Mouse (Mus musculus): ENCODE data around the gene Sec63. TPM values are rescaled to one million over a fixed set of nuclear protein-coding genes. Genes with fewer than 3 reads are reported as not detected.
A peak's percentile ranks its signal among the peaks of the same experiment; 100 is the strongest.

The Sec63 gene
- total and polyA plus RNA-seq, 2 experiments from 2014 or later, result 14.0 to 24.9 TPM

DNA sequence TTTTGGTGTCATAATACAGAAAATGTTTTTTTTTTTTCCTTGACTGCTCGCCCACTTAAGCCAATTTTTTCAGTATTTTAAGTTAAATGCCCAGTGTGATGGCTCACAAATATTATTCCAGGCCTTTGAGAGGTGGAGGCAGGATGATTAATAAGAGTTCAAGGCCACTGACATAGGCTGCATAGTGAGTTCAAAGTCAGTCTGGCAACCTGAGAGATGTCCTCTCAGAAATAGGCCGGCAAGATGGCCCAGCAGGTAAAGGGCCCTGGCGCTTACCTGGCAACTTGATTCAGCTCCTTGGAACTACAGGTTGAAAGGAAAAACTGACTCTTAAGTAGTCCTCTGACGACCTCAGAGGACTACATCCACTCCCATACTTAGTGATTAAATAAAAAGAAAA is 1.9 kb downstream of the Sec63 start:
- ATAC-seq, result no peak
- no peak for DNase-seq
- Histone ChIP-seq H3K9me3 (ENCODE audit: low read length) (no peaks in the 10 kb centered on the region), H3K4me2 (ENCODE audit: low read depth) (peak overlapping the region; percentile 72), H3K36me3 (ENCODE audit: insufficient read depth) (no peaks in the 10 kb centered on the region), H3K27ac (ENCODE audit: low read depth, low read length) (no peak overlapping the region), H3K27me3 (ENCODE audit: insufficient read depth, low read length) (no peaks in the 10 kb centered on the region), H3K4me3 (ENCODE audit: low read depth, low read length) (peak overlapping the region; percentile 98), H3K9ac (no peak overlapping the region), H3K4me1 (ENCODE audit: insufficient read depth) (peaks cover 17% of the 10 kb centered on the region; the same call in 1 of the 2 replicates)
- WGBS, result 31% methylated on average over 4 of the region's 4 CpGs
- TF ChIP-seq CTCF (IDR thresholded peaks at IDR 0.05; ENCODE audit: low read depth), result no peak

DNA sequence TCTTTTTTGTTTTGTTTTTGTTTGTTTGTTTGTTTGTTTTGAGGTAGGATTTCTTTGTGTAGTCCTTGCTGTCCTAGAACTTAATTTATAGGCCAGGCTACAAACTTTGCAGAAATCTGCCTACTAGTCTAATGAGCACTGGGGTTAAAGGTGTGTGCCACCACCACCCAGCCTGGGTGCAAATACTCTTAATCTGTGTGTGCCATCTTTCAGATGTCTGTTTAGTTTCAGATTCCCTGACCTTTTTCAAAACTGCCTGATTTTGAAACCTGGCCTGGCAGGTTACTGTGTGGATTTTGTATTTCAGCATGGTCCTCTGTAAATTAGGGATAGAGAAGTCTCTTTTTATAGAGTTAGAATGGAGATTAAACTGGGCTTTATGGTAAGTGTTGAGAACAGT is 4.0 kb downstream of the Sec63 start:
- Histone ChIP-seq H3K4me3 (ENCODE audit: low read depth, low read length) (no peak overlapping the region), H3K4me1 (ENCODE audit: insufficient read depth) (peaks cover 17% of the 10 kb centered on the region; the same call in 1 of the 2 replicates), H3K9ac (no peak overlapping the region), H3K36me3 (ENCODE audit: insufficient read depth) (no peaks in the 10 kb centered on the region), H3K9me3 (ENCODE audit: low read length) (no peaks in the 10 kb centered on the region), H3K27me3 (ENCODE audit: insufficient read depth, low read length) (no peaks in the 10 kb centered on the region), H3K4me2 (ENCODE audit: low read depth) (no peak overlapping the region), H3K27ac (ENCODE audit: low read depth, low read length) (no peak overlapping the region)
- no peak for TF ChIP-seq CTCF (IDR thresholded peaks at IDR 0.05; ENCODE audit: low read depth)
- DNase-seq (no peak), ATAC-seq (no peak)

DNA sequence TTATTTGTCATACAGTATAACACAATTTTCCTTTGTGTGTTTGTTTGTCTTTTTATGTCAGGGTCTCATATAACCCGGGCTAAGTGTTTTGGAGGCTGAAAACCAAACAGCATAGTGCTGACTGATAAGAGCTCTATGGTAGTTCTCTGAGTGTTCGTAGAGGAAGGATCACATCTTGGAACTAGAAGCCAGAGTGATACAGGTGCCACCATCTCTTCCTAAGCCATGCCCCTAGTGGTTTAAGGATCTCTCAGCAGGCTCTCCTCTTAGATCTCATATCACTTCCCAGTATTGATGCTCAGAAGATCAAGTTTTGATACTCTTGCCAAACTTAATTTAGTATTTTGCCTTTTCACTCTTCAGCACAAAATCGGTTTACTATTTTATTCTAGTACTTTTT is 14.2 kb downstream of the Sec63 start:
- no peak for ATAC-seq
- Histone ChIP-seq H3K36me3 (ENCODE audit: insufficient read depth) (no peaks in the 10 kb centered on the region), H3K9ac (no peak overlapping the region), H3K4me1 (ENCODE audit: insufficient read depth) (no peaks in the 10 kb centered on the region), H3K9me3 (ENCODE audit: low read length) (no peaks in the 10 kb centered on the region), H3K27me3 (ENCODE audit: insufficient read depth, low read length) (no peaks in the 10 kb centered on the region), H3K4me3 (ENCODE audit: low read depth, low read length) (no peak overlapping the region), H3K27ac (ENCODE audit: low read depth, low read length) (no peak overlapping the region), H3K4me2 (ENCODE audit: low read depth) (no peak overlapping the region)
- no peak for DNase-seq
- TF ChIP-seq CTCF (IDR thresholded peaks at IDR 0.05; ENCODE audit: low read depth), result peak; percentile 12; the same call in 1 of the 2 replicates
- 89% methylated on average over 3 of the region's 3 CpGs for WGBS

DNA sequence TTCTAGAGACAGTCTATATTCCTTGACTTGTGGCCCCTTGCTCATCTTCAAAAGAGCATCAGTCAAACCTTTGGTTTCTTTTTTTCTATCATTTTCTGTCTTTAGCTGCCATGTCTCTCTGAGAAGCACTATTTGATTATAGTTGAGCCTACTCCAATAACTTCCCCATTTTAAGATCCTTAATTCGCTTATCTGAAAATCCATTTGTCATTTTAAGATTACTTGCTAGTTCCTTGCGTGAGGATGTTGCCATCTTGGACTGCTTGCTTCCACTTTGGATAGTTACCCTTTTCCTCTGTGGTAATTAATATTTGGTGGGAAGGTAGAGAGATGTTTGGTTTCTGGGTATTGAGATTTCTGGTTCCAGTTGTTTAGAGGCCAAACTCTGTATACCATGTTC is 19.5 kb downstream of the Sec63 start:
- Histone ChIP-seq H3K4me3 (ENCODE audit: low read depth, low read length) (no peak overlapping the region), H3K27ac (ENCODE audit: low read depth, low read length) (no peak overlapping the region), H3K4me1 (ENCODE audit: insufficient read depth) (no peaks in the 10 kb centered on the region), H3K4me2 (ENCODE audit: low read depth) (no peak overlapping the region), H3K36me3 (ENCODE audit: insufficient read depth) (peaks cover 10% of the 10 kb centered on the region; the same call in 1 of the 2 replicates), H3K27me3 (ENCODE audit: insufficient read depth, low read length) (no peaks in the 10 kb centered on the region), H3K9ac (no peak overlapping the region), H3K9me3 (ENCODE audit: low read length) (no peaks in the 10 kb centered on the region)
- TF ChIP-seq CTCF (IDR thresholded peaks at IDR 0.05; ENCODE audit: low read depth), result no peak
- 94% methylated on average over 2 of the region's 2 CpGs for WGBS
- ATAC-seq, result no peak
- DNase-seq, result no peak

DNA sequence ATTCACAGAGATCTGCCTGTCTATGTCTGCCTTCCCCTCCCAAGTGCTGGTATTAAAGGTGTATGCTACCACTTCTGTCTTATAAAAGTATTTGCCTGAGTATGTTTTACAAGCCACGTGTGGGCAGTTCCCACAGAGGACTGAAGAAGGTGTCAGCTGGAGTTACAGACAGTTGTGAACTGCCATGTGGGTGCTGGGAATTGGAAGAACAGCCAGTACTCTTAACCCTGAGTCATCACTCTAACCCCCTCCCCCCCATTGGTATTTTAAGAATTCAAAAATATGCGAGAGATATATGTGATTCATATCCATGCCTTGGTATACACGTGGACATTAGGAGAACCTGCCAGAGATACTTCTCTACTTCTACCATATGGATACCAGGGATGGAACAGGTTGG is 20.4 kb downstream of the Sec63 start:
- H3K4me1 ChIP-seq (ENCODE audit: insufficient read depth), result no peaks in the 10 kb centered on the region
- 70% methylated on average over 3 of the region's 3 CpGs for WGBS
- no peak overlapping the region for H3K9ac ChIP-seq
- ATAC-seq, result no peak
- no peaks in the 10 kb centered on the region for H3K9me3 ChIP-seq (ENCODE audit: low read length)
- no peak for DNase-seq
- H3K4me2 ChIP-seq (ENCODE audit: low read depth), result no peak overlapping the region
- no peak for TF ChIP-seq CTCF (IDR thresholded peaks at IDR 0.05; ENCODE audit: low read depth)
- H3K36me3 ChIP-seq (ENCODE audit: insufficient read depth), result peaks cover 10% of the 10 kb centered on the region; the same call in 1 of the 2 replicates
- no peaks in the 10 kb centered on the region for H3K27me3 ChIP-seq (ENCODE audit: insufficient read depth, low read length)
- H3K4me3 ChIP-seq (ENCODE audit: low read depth, low read length), result no peak overlapping the region
- H3K27ac ChIP-seq (ENCODE audit: low read depth, low read length), result no peak overlapping the region

DNA sequence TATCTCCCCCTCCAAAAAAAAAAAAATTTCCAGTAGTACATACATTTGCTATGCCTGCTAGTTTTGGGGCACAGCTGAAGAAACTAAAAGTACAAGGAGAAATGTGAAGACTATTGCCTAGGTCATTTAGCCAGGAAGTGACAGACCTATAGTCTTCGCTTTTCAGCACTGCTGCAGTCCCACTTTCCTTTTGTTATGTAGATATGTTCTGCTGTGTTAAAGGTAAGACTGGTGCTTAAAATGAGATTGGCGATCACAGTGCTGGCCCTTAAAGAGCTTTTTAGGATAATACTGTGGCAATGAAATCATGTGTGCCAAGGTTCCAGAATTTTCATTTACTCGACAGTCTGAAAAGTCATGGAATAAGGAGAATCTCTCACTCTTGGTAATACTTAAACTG is 39.6 kb downstream of the Sec63 start:
- H3K27ac ChIP-seq (ENCODE audit: low read depth, low read length), result no peak overlapping the region
- no peaks in the 10 kb centered on the region for H3K27me3 ChIP-seq (ENCODE audit: insufficient read depth, low read length)
- WGBS, result 58% methylated on average over 3 of the region's 3 CpGs
- H3K4me2 ChIP-seq (ENCODE audit: low read depth), result no peak overlapping the region
- no peak for DNase-seq
- TF ChIP-seq CTCF (IDR thresholded peaks at IDR 0.05; ENCODE audit: low read depth), result no peak
- H3K4me3 ChIP-seq (ENCODE audit: low read depth, low read length), result no peak overlapping the region
- H3K4me1 ChIP-seq (ENCODE audit: insufficient read depth), result no peaks in the 10 kb centered on the region
- no peak for ATAC-seq
- no peak overlapping the region for H3K9ac ChIP-seq
- H3K9me3 ChIP-seq (ENCODE audit: low read length), result no peaks in the 10 kb centered on the region
- H3K36me3 ChIP-seq (ENCODE audit: insufficient read depth), result peaks cover 28% of the 10 kb centered on the region

DNA sequence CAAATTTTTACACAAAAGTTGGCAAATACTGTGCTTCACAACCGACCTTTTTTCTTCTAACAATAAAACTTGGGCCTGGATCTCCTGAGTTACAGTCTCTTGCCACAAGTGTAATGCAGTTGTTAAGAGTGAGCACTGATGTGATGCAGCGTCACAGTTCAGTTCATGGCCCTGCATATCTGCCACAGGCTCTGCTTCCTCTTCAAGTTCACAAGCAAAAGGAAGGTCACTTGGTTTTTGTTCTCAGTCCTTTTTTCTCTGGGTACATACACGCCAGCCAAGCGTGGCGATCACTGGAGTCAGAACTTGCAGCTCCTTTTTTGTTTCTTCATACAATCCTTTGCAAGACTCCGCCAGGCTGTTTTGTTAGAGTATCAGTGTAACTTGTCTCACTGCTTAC is 64.6 kb downstream of the Sec63 start:
- H3K4me2 ChIP-seq (ENCODE audit: low read depth), result no peak overlapping the region
- no peak overlapping the region for H3K4me3 ChIP-seq (ENCODE audit: low read depth, low read length)
- no peaks in the 10 kb centered on the region for H3K4me1 ChIP-seq (ENCODE audit: insufficient read depth)
- TF ChIP-seq CTCF (IDR thresholded peaks at IDR 0.05; ENCODE audit: low read depth), result no peak
- DNase-seq (no peak), ATAC-seq (no peak)
- no peaks in the 10 kb centered on the region for H3K9me3 ChIP-seq (ENCODE audit: low read length)
- no peaks in the 10 kb centered on the region for H3K27me3 ChIP-seq (ENCODE audit: insufficient read depth, low read length)
- H3K36me3 ChIP-seq (ENCODE audit: insufficient read depth), result peaks cover 46% of the 10 kb centered on the region
- H3K27ac ChIP-seq (ENCODE audit: low read depth, low read length), result no peak overlapping the region
- no peak overlapping the region for H3K9ac ChIP-seq
- WGBS, result 47% methylated on average over 6 of the region's 6 CpGs

DNA sequence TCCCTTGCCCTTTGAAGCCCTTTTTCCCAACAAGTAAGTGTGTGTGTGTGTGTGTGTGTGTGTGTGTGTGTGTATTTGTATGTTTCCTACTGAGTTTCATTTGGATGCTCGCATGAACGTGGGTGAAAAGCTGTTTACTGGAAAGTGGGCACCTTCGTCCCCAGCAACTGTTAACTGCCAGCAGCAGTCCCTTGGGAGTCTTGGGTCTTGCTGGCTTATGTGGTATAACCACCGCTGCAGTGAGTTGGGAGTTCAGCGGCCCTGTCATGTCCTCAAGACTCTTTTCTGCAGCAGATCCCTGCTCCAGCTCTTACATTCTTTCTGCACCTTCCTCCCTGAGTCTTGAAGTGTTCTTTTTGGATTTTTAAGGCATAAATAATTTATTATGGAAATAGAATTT is 65.9 kb downstream of the Sec63 start:
- WGBS, result 80% methylated on average over 5 of the region's 5 CpGs
- Histone ChIP-seq H3K27me3 (ENCODE audit: insufficient read depth, low read length) (no peaks in the 10 kb centered on the region), H3K27ac (ENCODE audit: low read depth, low read length) (no peak overlapping the region), H3K4me1 (ENCODE audit: insufficient read depth) (no peaks in the 10 kb centered on the region), H3K36me3 (ENCODE audit: insufficient read depth) (peaks cover 43% of the 10 kb centered on the region), H3K9me3 (ENCODE audit: low read length) (no peaks in the 10 kb centered on the region), H3K9ac (no peak overlapping the region), H3K4me3 (ENCODE audit: low read depth, low read length) (no peak overlapping the region), H3K4me2 (ENCODE audit: low read depth) (no peak overlapping the region)
- no peak for ATAC-seq
- no peak for DNase-seq
- TF ChIP-seq CTCF (IDR thresholded peaks at IDR 0.05; ENCODE audit: low read depth), result no peak
